Mouse (Mus musculus) thymus, adult 18-20 months (tissue): ENCODE measurements around the gene Sept8.
A peak's percentile ranks its signal among the peaks of the same experiment; 100 is the strongest.

Source experiments
- DNase-seq, 2 experiments: peaks; one replicate each; pipeline ENCODE4 v3.0.0; 2022; ENCODE audit warnings: mixed read lengths in 2 of 2

The Sept8 gene

DNA sequence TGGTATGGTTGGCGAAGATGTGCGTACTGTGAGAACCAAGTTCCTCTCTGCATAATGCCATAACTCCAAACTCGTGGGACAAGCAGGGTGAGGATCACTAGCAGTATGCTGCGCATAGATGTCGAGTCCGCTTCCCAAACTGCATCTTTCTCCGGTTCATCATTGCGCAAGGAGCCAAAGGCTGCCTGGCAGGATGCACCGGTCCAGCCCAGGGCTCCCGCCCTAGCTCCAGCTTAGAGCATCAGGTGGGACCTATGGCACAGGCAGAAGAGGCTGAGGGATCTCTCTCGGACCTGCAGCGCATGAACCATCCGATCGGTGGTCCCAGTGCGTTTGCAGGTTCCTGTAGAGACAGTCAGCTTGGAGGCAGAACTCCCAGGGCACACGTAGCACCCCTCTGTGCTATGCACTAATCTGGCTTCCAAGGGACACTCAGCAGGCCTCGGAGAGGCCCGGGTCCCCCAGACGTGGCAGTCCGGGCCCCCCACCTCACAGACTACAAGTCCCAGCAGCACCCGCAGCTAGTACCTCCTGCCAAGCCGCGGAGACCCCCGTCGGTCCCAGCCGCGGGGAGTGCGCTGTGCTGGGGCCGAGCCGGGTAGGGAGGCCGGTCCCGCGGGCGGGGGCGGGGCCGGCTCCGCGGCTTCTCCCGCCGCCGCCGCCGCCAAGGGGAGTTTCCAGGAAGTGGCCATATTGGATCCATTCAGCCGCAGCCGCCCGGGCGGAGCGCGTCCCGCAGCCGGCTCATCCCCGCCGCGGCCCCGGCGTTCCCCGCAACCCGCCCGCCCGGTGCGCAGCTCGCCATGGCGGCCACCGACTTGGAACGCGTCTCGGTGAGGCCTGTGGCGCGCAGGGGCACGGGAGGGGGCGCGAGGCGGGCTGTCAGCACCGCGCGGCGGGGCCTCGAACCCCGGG, at the start of gene Sept8:
Gene Sept8, plus strand, starts transcription at position 51 of the 915 bp plus-strand sequence.
- no peak for DNase-seq

GRCm38 (mm10) chr11:53469294-53469967, 49.6 kb upstream of the Sept8 start:
- no peak for DNase-seq

DNA sequence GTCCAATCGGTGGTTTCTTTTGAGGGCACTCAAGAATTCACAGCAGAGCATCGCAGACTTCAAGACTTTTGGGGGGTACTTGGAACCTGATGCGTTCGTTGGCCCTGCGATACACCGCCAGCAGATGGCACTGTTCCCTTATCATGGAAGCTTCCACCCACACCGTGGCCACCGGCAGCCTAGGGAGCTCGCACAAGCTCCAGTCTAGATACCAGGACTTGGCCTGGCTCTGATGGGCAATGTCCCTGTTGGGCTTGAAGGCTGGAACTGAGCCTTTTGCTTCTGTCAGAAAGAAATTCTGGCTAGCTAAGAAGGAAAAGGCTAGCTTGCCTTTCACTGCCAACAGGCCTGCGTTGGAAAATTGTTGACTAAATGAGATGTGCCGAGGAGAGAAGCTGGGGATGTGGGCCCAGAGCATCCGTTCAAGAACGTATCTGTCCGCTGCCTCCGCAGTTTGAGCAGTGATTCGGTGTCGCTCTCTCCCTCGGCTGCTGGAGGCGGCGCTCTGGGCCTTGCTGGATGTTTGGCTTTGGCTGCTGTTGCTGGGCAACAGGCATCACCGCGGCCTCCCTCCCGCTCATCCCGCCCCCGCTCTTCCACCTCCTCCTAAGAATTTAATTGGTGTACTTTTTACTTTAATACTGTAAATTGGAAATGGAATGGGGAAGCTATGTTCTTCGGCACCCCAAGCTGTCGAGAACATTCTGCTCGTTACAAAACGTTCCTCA, 48.9 kb upstream of the Sept8 start, which contains the start of gene Gm9837:
Gene Gm9837, minus strand, starts transcription at position 512 of the 728 bp plus-strand sequence.
- DNase-seq = peak; percentile 51 to 53

DNA sequence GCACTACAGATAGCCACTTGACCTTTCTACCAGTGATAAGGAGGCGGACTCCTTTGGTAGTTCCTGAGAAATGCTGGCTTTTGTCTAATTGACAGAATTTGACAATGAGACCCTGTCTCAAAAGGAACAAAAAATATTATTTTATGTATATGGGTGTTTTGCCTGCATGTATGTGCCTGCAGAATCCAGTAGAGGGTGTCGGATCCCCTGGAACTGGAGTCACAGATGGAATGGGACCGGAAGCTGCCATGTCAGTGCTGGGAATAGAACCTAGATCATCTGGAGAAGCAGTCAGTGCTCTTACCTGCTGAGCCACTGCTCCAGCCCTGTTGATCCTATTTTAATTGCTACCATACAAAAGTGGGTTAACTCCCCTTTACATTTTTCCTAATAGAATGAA, 46.3 kb upstream of the Sept8 start:
- DNase-seq = no peak

GRCm38 (mm10) chr11:53475620-53476019, 43.4 kb upstream of the Sept8 start:
- no peak for DNase-seq

- DNase-seq = no peak
Measured at GRCm38 (mm10) chr11:53477833-53478232, 41.2 kb upstream of the Sept8 start.

DNA sequence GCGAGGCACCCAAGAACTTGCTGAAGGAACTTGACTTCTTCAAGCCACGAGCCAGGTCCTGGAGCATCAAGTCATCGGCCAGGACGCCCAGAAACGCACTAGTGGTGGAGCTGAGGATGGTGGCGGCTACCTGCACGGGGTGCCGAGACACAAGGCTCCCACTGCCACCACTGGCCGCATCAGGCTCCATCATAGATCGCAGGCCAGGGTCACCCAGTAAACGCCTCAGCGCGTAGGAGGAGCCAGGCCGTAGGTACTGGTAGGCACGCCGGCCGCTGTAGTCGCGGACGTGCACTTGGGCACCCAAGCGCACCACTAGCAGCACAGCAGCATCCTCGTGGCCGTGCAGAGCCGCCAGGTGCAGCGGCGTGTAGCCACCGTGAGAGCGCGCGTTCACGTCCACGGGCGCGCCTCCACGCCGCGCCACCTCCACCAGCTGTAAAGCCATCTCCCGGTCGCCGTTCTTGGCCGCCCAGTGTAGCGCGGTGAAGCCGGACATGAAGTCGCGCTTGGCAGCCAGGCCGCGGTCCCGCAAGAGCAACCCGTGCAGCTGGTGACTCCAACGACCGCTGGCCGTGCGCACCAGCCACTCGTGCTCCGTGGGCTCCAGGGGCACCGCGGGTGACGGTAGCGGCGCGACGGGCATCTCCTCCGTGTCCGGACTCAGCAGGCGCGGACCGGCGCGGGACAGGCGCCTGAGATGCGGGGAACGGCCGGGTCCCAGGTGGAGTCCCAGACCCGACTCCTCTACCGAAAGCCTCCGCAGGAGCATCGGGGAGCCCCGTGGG, 40.5 kb upstream of the Sept8 start:
- DNase-seq = no peak

DNA sequence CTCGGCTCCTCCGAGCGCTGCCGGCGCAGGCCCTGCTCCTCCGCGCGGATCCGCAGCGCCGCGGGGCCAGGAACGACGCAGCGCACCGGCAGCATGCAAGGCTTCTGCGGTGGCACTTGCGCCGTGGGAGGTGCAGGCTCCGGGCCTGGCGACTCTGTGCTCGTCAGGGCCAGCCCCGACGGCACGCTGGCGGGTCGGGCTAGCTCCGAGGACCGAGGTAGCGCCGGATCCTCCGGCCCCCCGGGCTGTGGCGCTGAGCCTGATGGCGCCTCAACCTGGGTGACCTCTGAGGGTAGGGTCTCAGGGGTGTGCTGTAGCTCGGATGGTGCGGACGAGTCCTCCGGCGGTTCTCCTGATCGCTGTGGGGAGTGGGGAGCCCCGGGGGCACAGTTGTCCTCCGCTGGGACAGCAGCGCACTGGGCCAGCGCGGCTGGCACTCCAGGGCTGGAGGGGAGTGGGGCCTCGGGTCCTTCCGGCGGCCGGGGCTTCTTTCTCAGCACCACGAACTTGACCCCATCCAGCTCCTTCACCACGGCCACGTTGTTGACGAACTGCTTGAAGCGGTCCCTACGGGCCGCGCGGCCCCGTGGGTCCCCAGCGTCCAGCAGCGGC, 39.8 kb upstream of the Sept8 start:
- no peak for DNase-seq

DNA sequence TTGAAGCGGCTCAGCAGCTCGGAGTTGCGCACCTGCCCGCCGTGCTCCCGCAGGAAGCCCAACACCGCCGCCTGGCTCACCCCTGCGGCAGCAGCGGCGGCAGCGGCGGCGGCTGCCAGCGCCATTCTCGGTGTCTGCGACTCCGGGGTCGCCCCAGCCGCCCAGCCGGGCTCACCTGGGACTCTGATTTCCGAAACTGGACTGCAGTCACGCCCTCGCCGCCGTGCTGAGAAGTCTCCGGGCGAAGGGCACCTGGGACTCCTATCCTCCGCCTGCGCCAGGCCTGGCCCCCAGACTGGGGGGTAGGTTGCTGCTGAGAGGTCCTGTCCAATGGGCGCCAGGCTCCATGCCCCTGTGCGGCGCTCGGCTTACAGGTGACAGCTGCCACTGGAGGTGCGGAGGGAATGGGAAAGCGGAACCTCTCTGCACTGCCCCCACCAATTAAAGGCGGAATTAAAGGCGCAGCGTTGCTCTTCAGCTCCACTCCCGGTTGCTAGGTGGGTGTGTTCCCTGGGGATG, 39.2 kb upstream of the Sept8 start, which contains the start of the genes Gm9945 and Sowaha:
Gene Gm9945, plus strand, starts transcription at position 384 of the 519 bp plus-strand sequence.
Gene Sowaha, minus strand, starts transcription at position 492 of the 519 bp plus-strand sequence.
- DNase-seq = no peak

DNA sequence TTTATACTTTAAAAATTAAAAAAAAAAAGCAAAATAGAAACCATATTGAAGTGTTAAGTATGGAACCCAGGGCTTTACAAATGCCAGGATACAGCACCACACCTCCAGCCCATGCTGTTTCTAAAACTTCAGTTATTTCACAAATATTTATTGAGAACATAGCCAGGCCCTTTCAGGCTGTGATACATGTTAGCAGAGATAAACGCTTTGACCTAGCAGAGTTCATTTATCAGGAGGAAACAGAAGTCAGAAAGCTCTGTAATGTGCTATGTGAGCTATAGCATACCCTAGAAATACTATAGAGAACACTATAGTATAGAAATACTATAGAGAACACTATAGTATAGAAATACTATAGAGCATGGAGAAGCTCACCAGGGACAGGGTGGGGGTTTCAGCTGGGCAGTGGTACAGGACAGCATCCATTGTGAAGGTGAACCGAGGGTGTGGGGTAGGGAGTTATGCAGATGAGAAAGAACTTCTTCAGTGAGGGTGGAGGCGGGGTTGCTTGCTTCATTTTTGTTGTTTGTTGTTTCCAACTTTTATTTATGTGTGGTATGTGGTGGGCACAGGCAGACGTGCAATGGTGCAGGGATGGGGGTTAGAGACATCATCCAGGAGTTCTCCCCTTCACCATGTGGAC, 37.8 kb upstream of the Sept8 start:
- no peak for DNase-seq

DNA sequence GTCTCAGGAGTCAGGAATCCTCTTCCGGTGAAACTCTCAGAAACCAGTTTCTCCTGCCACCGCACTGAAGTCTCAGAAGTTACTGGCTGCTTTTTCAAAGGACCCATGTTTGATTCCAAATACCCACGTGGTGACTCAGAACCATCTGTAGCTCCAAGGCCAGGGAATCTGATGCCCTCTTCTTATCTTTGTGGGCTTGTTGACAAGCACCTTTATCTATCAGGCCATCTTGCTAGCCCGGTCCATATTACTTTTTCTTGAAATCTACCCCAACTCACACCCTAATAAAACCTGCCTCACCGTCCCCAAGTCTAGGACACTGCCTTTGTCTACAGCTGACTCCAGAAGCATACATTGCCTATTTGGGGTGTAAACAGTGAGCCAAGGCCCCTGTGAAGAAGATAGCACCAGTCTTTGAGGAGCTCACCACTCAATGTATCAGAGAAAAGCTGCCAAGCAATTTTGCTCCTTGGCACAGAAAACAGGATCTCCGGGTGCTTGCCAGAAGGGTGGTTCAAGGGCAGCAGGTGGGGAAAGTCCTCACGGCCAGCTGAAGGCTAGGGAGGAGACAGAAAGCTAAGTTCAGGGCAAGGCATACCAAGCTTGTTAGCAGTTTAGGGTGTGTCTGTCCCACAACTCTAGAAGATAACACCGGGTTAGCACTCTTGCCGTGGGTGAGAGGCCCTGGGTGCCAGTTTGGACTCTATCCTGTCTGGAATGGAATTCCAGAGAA, 35.7 kb upstream of the Sept8 start:
- no peak for DNase-seq

GRCm38 (mm10) chr11:53485719-53486118, 33.3 kb upstream of the Sept8 start:
- no peak for DNase-seq

GRCm38 (mm10) chr11:53486351-53486750, 32.7 kb upstream of the Sept8 start:
- DNase-seq = no peak

- DNase-seq = no peak
Measured at GRCm38 (mm10) chr11:53486822-53487594, 32.0 kb upstream of the Sept8 start.

- DNase-seq = no peak
Measured at GRCm38 (mm10) chr11:53489007-53489406, 30.1 kb upstream of the Sept8 start.

- DNase-seq = no peak
Measured at GRCm38 (mm10) chr11:53489421-53489820, 29.6 kb upstream of the Sept8 start.

DNA sequence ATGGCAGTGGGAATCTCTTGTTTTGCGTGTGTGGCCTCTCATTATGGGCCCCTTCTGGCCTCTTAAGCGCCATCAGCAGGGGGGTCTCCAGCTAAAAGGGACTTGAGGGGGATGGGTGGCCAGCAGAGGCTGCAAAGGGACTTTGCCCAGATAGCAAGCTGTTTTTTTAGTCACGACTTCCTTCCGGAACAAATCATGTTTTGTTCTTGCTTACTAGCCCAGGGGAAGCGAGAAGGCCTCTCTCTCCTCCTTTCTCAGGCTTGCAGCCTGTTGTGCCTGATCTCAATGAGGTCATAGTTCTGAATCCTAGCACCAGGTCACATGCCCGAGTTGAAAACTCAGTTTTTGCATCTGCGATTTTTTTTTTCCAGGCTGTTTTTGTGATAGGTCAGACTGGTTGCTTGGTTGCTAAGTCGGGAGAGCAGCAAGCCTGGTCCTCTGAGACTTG, 27.1 kb upstream of the Sept8 start:
- no peak for DNase-seq

- DNase-seq = no peak
Measured at GRCm38 (mm10) chr11:53493243-53493955, 25.7 kb upstream of the Sept8 start.

GRCm38 (mm10) chr11:53495417-53495816, 23.6 kb upstream of the Sept8 start:
- DNase-seq = no peak
